Mouse (Mus musculus) stomach, postnatal 0 days (tissue): ENCODE results near the gene Sdsl. TPM values are rescaled to one million over a fixed set of nuclear protein-coding genes. Genes with fewer than 3 reads are reported as not detected.

Source experiments
- ATAC-seq: fragments of 200-750 bp; cut with Nextera tagmentation; 2 replicates; pipeline ENCODE4 v1.8.0; 2017; ENCODE audit not compliant: low FRiP score, low TSS enrichment
- DNase-seq: peaks from one replicate; pipeline ENCODE4 v3.0.0-alpha.2; 2016; ENCODE audit warnings: low spot score
- H3K27ac ChIP-seq: fragments of 300-500 bp; sonication (generic); replicated peaks from 2 replicates; pipeline ENCODE4 v1.5.1; 2014; ENCODE audit warnings: mild to moderate bottlenecking, control low read depth
- H3K27me3 ChIP-seq: fragments of 300-500 bp; sonication (generic); 2 replicates; pipeline ENCODE4 v1.6.1; 2014; ENCODE audit warnings: low read length; ENCODE audit not compliant: control insufficient read depth, insufficient read depth
- H3K36me3 ChIP-seq: fragments of 300-500 bp; sonication (generic); 2 replicates; pipeline ENCODE4 v1.6.1; 2014; ENCODE audit warnings: low read length, mixed read lengths; ENCODE audit not compliant: control insufficient read depth, insufficient read depth
- H3K4me1 ChIP-seq: fragments of 300-500 bp; sonication (generic); replicated peaks from 2 replicates; pipeline ENCODE4 v1.6.1; 2014; ENCODE audit warnings: antibody characterized with exemption; ENCODE audit not compliant: control insufficient read depth, insufficient read depth
- H3K4me2 ChIP-seq: fragments of 300-500 bp; sonication (generic); replicated peaks from 2 replicates; pipeline ENCODE4 v1.6.1; 2014; ENCODE audit warnings: low read depth, mild to moderate bottlenecking, control low read depth, moderate library complexity
- H3K4me3 ChIP-seq: fragments of 300-500 bp; sonication (generic); 2 replicates; pipeline ENCODE4 v1.5.1; 2014; ENCODE audit warnings: low read depth, low read length, control low read depth
- H3K9ac ChIP-seq: fragments of 300-500 bp; sonication (generic); 2 replicates; pipeline ENCODE4 v1.6.1; 2014; ENCODE audit warnings: mild to moderate bottlenecking, low read length, control low read depth, mixed read lengths
- H3K9me3 ChIP-seq: fragments of 300-500 bp; sonication (generic); 2 replicates; pipeline ENCODE4 v1.6.1; 2016; ENCODE audit warnings: low read length; ENCODE audit not compliant: control insufficient read depth
- CTCF ChIP-seq: IDR thresholded peaks from 2 replicates; pipeline ENCODE4 v1.5.1; 2016; ENCODE audit warnings: antibody characterized with exemption, low read depth, mild to moderate bottlenecking, moderate library complexity
- EP300 ChIP-seq: optimal IDR thresholded peaks from 2 replicates; pipeline ENCODE3; 2016; ENCODE audit warnings: antibody characterized with exemption
- WGBS: fragments of 180-500 bp; shearing (Covaris S2); extraction: QIAGEN DNeasy Blood & Tissue Kit; methylation state at CpG from one replicate; pipeline ENCODE4 v1.1.7; 2014; 5-methylcytosine and 5-hydroxymethylcytosine counted together
- polyA plus RNA-seq: library from polyadenylated mRNA; unstranded; fragments of >200 nt; fragmentation: Nextera tagmentation; extraction: Ambion mirVana; gene quantifications from 2 replicates; pipeline ENCODE4 v1.2.1, GENCODE M21; 2015

The Sdsl gene
- polyA plus RNA-seq, 1 experiment from 2014 or later = 16.8 TPM

DNA sequence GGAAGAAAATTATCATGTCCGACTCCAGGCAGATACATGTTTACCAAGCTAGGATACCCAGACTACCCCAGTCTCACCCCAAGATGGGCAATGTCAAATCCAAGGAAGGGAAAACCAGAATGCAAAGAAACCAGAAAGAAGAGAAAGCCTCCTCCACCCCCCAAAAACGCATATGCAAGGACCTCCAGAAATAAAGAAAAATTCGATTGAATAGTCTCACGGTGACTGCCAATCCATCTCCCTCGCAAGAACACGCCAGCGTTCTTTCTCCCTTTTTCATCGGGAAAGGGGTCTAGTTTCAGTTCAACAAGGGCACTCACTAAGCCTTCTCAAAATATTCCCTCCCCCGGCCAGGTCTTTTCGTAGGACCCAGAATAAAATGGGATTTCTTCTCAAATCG lies 48.0 kb downstream of the Sdsl start:
- H3K27me3 ChIP-seq = peaks cover 11% of the 10 kb centered on the region
- WGBS = 2% methylated on average over 11 of the region's 11 CpGs

DNA sequence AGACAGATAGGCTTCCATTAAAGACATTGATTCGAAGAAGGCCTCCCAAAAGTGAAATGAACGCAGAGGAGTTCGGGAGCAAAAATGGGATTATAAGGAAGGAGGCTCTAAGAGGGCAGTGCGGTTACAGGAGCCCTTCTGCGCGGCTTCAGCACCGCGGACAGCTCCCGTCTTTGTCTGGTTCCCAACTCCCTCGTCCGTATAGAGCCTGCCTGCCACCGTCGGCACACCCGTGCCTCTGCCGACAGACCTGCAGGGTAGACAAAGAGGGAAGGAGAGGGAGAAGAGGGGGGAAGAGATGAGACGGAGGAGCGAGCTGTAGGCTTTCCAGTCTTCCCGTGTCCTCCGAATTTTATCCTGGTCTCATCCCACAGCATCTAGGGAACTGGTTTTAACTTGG lies 48.6 kb downstream of the Sdsl start:
- no peak overlapping the region for H3K27ac ChIP-seq
- H3K4me2 ChIP-seq = no peak overlapping the region
- 1% methylated on average over 19 of the region's 19 CpGs for WGBS
- TF ChIP-seq CTCF (peak; percentile 10; the same call in 1 of the 2 replicates), EP300 (no peak)
- H3K4me3 ChIP-seq = no peak overlapping the region
- DNase-seq = peak; percentile 89
- no peaks in the 10 kb centered on the region for H3K4me1 ChIP-seq
- no peaks in the 10 kb centered on the region for H3K9me3 ChIP-seq
- no peak overlapping the region for H3K9ac ChIP-seq
- ATAC-seq = peak; percentile 76
- no peaks in the 10 kb centered on the region for H3K36me3 ChIP-seq
- H3K27me3 ChIP-seq = peaks cover 11% of the 10 kb centered on the region

More for the DNA sequence above, 48.0 kb downstream of the Sdsl start:
- Histone ChIP-seq H3K4me1 (no peaks in the 10 kb centered on the region), H3K4me3 (no peak overlapping the region), H3K9ac (no peak overlapping the region), H3K4me2 (no peak overlapping the region), H3K27ac (no peak overlapping the region), H3K9me3 (no peaks in the 10 kb centered on the region), H3K36me3 (no peaks in the 10 kb centered on the region)
- DNase-seq = no peak
- TF ChIP-seq CTCF (no peak), EP300 (no peak)
- no peak for ATAC-seq

DNA sequence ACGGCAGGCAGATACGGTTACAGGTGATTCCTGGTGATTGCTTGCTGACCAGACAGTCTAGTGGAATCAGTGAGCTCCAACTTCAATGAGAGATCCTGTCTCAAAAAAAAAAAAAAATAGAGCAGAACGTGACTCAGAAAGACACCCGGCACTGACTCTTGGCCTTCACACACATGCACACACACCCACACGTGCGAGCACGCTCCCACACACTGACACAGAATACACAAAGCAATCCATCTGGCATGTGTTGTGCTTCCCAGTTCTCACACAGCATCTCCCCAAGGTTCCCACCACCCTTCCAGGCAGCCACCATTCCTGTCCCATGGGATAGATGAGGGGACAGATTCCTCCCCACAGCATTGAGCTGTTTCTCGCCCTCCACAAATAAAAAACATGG lies 52.5 kb downstream of the Sdsl start:
- Histone ChIP-seq H3K4me3 (no peak overlapping the region), H3K27me3 (no peaks in the 10 kb centered on the region; the same call in 1 of the 2 replicates), H3K27ac (no peak overlapping the region), H3K4me1 (no peaks in the 10 kb centered on the region), H3K36me3 (no peaks in the 10 kb centered on the region), H3K9ac (no peak overlapping the region), H3K9me3 (no peaks in the 10 kb centered on the region), H3K4me2 (no peak overlapping the region)
- WGBS = 78% methylated on average over 8 of the region's 8 CpGs
- no peak for ATAC-seq
- no peak for TF ChIP-seq EP300
- no peak for TF ChIP-seq CTCF
- no peak for DNase-seq

DNA sequence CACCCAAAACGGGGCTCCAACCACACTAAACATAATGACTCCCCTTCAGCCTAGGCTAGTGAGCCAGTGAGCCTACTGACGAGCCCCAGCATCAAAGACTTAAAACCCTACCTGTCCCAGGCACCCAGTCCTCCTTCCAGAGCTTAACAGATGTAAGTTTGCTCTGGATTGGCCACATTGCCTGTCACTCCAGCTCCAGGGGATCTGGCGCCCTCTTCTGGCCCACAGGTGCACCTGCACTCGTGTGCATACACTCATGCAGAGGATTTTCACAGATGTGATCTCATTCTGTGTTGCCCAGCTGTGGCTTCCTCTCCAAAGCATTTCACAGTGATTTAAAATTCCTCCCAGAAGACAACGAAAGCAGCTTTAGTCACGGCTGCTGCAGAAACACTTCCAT lies 59.2 kb downstream of the Sdsl start:
- DNase-seq = no peak
- TF ChIP-seq EP300 (no peak), CTCF (peak; percentile 32; the same call in 1 of the 2 replicates)
- H3K9me3 ChIP-seq = no peaks in the 10 kb centered on the region
- no peaks in the 10 kb centered on the region for H3K4me1 ChIP-seq
- H3K4me3 ChIP-seq = no peak overlapping the region
- H3K27me3 ChIP-seq = peaks cover 2% of the 10 kb centered on the region; the same call in 1 of the 2 replicates
- 76% methylated on average over 6 of the region's 6 CpGs for WGBS
- no peak overlapping the region for H3K27ac ChIP-seq
- no peak overlapping the region for H3K9ac ChIP-seq
- no peak overlapping the region for H3K4me2 ChIP-seq
- no peak for ATAC-seq
- no peaks in the 10 kb centered on the region for H3K36me3 ChIP-seq

DNA sequence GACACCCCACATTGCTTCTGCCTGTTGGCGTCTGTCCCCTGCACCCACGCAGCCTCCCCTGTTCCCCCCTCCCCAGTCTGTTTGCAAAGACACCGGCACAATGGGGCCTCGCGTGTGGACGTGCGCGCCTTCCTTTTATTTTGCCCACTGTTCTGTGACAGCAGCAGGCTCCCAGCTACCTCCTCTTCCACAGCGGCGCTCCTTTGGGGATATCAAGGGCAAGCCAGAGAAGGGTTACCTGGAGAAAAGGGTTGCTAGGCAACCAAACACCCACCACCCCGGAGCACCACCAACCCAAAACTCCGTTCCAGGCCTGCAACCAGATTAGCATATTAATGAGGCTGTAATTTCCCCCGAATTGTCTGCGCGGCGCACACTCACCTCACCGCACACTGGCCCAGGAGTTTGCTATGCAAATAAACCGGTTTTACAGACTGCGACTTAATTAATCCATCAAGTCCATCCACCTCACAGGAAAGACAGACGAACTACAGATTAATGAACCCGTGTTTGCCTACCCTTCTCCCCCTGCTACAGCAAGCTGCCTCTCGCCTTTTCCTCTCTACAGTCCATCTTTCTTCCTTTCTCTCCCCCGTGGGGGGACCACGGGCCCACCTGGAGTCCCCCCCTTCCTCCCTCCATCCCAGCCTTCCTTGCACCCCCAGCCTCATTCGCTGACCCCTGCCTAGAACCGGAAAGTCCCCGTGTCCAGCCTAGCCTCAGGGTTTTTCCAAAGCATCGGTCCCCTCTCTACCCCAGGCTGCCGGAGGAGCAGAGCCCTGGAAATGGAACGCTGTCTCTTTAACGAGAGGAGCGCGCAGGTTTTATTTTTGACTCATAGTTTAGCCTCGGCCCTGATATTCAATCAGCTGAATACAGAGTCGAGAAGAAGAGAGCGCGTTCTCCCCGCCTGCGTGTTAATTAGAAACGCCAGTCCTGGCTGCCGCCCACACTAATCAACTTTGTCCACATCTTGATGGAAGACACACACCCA lies 62.9 kb downstream of the Sdsl start:
- H3K9ac ChIP-seq = no peak overlapping the region
- peaks cover 2% of the 10 kb centered on the region; the same call in 1 of the 2 replicates for H3K27me3 ChIP-seq
- ATAC-seq (no peak), DNase-seq (no peak)
- no peak overlapping the region for H3K27ac ChIP-seq
- 3% methylated on average over 41 of the region's 41 CpGs for WGBS
- TF ChIP-seq EP300 (no peak), CTCF (no peak)
- H3K4me2 ChIP-seq = no peak overlapping the region
- no peaks in the 10 kb centered on the region for H3K9me3 ChIP-seq
- H3K4me3 ChIP-seq = no peak overlapping the region
- H3K36me3 ChIP-seq = no peaks in the 10 kb centered on the region
- no peaks in the 10 kb centered on the region for H3K4me1 ChIP-seq

DNA sequence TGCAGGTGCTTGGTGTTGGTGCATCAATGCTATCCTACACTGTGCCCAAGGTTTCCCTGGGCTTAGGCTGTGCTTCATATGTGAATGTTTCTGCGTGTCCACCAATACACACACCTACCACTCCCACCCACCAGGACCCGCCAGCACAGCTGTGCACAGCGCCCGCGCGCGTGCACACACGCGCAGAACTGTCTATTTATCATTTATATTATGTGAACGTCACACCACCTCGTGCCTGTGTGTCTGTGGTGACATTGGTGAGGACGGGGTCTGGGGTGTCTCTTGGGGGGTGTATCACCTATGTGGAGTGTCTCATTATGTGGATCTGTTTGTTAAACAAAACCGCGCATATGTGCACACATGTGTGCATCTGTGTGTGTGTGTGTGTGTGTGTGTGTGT lies 63.7 kb downstream of the Sdsl start:
- Histone ChIP-seq H3K9ac (no peak overlapping the region), H3K36me3 (no peaks in the 10 kb centered on the region), H3K4me3 (no peak overlapping the region), H3K27me3 (peaks cover 2% of the 10 kb centered on the region; the same call in 1 of the 2 replicates), H3K9me3 (no peaks in the 10 kb centered on the region), H3K4me1 (no peaks in the 10 kb centered on the region), H3K27ac (no peak overlapping the region), H3K4me2 (no peak overlapping the region)
- WGBS = 63% methylated on average over 14 of the region's 14 CpGs
- DNase-seq (no peak), ATAC-seq (no peak)
- TF ChIP-seq CTCF (no peak), EP300 (no peak)

Other genes with a start within 250 kb of the Sdsl start
- 0.16 and 0.18 TPM in 2 replicates for gene Lhx5, start 41.1 kb downstream of the Sdsl start, polyA plus RNA-seq
- not detected in 2 replicates for gene Sds, start 3.7 kb upstream of the Sdsl start, polyA plus RNA-seq
- gene Plbd2, start 30.8 kb upstream of the Sdsl start, polyA plus RNA-seq = 42.6 and 45.9 TPM in 2 replicates
- 4.9 and 5.2 TPM in 2 replicates for gene Slc8b1, start 38.4 kb upstream of the Sdsl start, polyA plus RNA-seq
- gene Tpcn1, start 115.9 kb upstream of the Sdsl start, polyA plus RNA-seq = 12.7 and 13.9 TPM in 2 replicates
- 0.25 and 0.36 TPM in 2 replicates for gene Iqcd, start 116.2 kb upstream of the Sdsl start, polyA plus RNA-seq
- 12.1 TPM in 2 replicates for gene Rita1, start 139.8 kb upstream of the Sdsl start, polyA plus RNA-seq
- gene Ddx54, start 139.9 kb upstream of the Sdsl start, polyA plus RNA-seq = 22.5 and 23.0 TPM in 2 replicates
- 0.10 TPM in 1 of 2 replicates, not detected in the other for gene Cfap73, start 161.4 kb upstream of the Sdsl start, polyA plus RNA-seq
- gene Rasal1, start 176.0 kb upstream of the Sdsl start, polyA plus RNA-seq = 0.08 and 0.44 TPM in 2 replicates
- 2.0 and 3.1 TPM in 2 replicates for gene Dtx1, start 239.1 kb upstream of the Sdsl start, polyA plus RNA-seq